Mouse (Mus musculus): ENCODE data around the gene Epha7.

Epha7 gene

DNA sequence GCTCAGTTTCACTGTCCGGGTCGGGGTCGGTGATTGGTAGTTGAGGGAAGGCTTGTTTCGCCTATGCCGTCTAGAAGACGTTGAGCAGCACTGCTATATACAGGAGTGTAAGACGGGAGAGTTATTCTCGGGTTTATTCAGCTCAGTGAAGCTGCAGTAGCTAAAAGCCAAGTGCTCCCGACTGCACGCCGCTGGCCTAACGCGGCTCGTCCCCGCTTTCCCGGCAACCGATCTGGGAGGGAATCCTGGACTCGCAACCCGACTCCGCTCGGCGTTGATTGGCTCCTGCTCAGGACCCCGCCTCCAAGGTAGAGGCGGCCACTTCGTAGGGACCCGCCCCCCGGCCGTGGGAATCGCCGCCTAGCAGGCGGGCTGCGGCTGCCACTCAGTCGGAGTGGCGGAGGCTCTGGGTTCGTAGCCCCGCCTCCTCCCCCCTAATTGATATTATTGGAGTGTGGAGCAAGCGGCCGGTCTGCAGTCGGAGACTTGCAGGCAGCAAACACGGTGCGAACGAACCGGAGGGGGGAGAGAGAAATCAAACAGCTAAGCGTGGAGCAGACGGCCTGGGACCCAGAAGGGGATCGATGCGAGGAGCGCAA lies at the start of gene Epha7:
Epha7 (plus strand) TSS at position 441 of the 599 bp plus-strand sequence.
- no peak for TF ChIP-seq CTCF (conservative IDR thresholded peaks at IDR 0.05; ENCODE audit: low read length)
- no peak for TF ChIP-seq POU5F1 (IDR thresholded peaks at IDR 0.05; ENCODE audit: borderline replicate concordance, low read length)
- no peak for TF ChIP-seq NANOG (IDR thresholded peaks at IDR 0.05; ENCODE audit: borderline replicate concordance, low read length)
- H3K4me1 ChIP-seq (replicated peaks; ENCODE audit: low read depth, low read length): peaks cover 19% of the 10 kb centered on the region
- no peaks in the 10 kb centered on the region for H3K36me3 ChIP-seq (ENCODE audit: insufficient read depth, low read length)
- peaks cover 28% of the 10 kb centered on the region for H3K27me3 ChIP-seq (ENCODE audit: insufficient read depth, low read length)
- H3K9me3 ChIP-seq (ENCODE audit: low read length): no peaks in the 10 kb centered on the region
- peak within 1 kb of the TSS; percentile 85 for H3K4me3 ChIP-seq (replicated peaks; ENCODE audit: low read length)

DNA sequence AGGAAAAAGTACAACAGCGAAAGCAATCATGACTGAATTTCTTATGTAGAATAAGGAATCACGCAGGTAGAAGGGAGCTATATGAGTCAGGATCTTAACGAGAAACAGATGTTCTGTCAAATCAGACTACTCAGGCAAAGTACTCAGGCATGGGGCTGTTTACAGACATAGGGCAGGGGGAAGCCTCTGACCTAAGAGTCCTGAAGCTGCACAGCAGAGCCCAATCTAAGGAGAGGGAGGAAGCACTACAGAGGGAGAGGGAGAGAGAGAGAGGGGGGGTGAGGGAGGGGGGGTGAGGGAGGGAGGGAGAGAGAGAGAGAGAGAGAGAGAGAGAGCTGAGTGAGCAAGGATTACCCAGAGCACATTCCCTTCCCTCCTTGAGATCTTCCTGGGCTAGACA lies 29.0 kb upstream of the Epha7 start:
- Histone ChIP-seq H3K4me3 (replicated peaks; ENCODE audit: low read length) (no peak overlapping the region), H3K27me3 (ENCODE audit: insufficient read depth, low read length) (0 out of 2 replicates have a peak, but pooled peaks cover 2% of the 10 kb centered on the region), H3K9me3 (ENCODE audit: low read length) (no peaks in the 10 kb centered on the region; the same call in 1 of the 2 replicates), H3K4me1 (replicated peaks; ENCODE audit: low read depth, low read length) (peaks cover 15% of the 10 kb centered on the region), H3K36me3 (ENCODE audit: insufficient read depth, low read length) (no peaks in the 10 kb centered on the region)
- no peak for TF ChIP-seq NANOG (IDR thresholded peaks at IDR 0.05; ENCODE audit: borderline replicate concordance, low read length)
- TF ChIP-seq CTCF (conservative IDR thresholded peaks at IDR 0.05; ENCODE audit: low read length): no peak
- TF ChIP-seq POU5F1 (IDR thresholded peaks at IDR 0.05; ENCODE audit: borderline replicate concordance, low read length): no peak

GRCm38 (mm10) chr4:28808800-28809199 lies 4.1 kb upstream of the Epha7 start:
- Histone ChIP-seq H3K4me1 (replicated peaks; ENCODE audit: low read depth, low read length) (peaks cover 7% of the 10 kb centered on the region; the same call in 1 of the 2 replicates), H3K4me3 (replicated peaks; ENCODE audit: low read length) (no peak overlapping the region), H3K27me3 (ENCODE audit: insufficient read depth, low read length) (0 out of 2 replicates have a peak, but pooled peaks cover 2% of the 10 kb centered on the region), H3K9me3 (ENCODE audit: low read length) (no peaks in the 10 kb centered on the region), H3K36me3 (ENCODE audit: insufficient read depth, low read length) (no peaks in the 10 kb centered on the region)
- TF ChIP-seq CTCF (conservative IDR thresholded peaks at IDR 0.05; ENCODE audit: low read length) (peak; percentile 42), NANOG (IDR thresholded peaks at IDR 0.05; ENCODE audit: borderline replicate concordance, low read length) (no peak), POU5F1 (IDR thresholded peaks at IDR 0.05; ENCODE audit: borderline replicate concordance, low read length) (no peak)

DNA sequence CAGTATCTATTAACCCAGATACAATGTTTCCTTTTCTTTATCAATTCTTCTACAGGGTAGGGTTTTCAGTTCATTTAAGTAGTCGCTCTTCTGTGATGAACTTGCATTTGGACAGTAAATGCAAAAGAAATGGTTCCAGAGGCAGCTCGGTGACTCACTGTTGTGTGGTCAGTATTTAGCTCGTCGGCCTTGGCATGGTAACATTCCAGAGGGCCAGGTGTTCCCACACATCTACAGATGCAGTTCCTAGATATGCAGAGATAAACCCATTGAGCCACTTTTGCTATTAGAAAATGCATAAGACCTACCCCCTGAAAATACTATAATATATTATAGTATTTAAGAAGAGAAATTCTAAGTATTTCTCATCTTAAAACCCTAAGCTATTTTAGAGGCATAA lies 3.2 kb upstream of the Epha7 start:
- Histone ChIP-seq H3K9me3 (ENCODE audit: low read length) (no peaks in the 10 kb centered on the region), H3K4me3 (replicated peaks; ENCODE audit: low read length) (no peak overlapping the region), H3K27me3 (ENCODE audit: insufficient read depth, low read length) (peaks cover 11% of the 10 kb centered on the region), H3K36me3 (ENCODE audit: insufficient read depth, low read length) (no peaks in the 10 kb centered on the region), H3K4me1 (replicated peaks; ENCODE audit: low read depth, low read length) (peaks cover 14% of the 10 kb centered on the region)
- TF ChIP-seq POU5F1 (IDR thresholded peaks at IDR 0.05; ENCODE audit: borderline replicate concordance, low read length): no peak
- no peak for TF ChIP-seq CTCF (conservative IDR thresholded peaks at IDR 0.05; ENCODE audit: low read length)
- TF ChIP-seq NANOG (IDR thresholded peaks at IDR 0.05; ENCODE audit: borderline replicate concordance, low read length): no peak

DNA sequence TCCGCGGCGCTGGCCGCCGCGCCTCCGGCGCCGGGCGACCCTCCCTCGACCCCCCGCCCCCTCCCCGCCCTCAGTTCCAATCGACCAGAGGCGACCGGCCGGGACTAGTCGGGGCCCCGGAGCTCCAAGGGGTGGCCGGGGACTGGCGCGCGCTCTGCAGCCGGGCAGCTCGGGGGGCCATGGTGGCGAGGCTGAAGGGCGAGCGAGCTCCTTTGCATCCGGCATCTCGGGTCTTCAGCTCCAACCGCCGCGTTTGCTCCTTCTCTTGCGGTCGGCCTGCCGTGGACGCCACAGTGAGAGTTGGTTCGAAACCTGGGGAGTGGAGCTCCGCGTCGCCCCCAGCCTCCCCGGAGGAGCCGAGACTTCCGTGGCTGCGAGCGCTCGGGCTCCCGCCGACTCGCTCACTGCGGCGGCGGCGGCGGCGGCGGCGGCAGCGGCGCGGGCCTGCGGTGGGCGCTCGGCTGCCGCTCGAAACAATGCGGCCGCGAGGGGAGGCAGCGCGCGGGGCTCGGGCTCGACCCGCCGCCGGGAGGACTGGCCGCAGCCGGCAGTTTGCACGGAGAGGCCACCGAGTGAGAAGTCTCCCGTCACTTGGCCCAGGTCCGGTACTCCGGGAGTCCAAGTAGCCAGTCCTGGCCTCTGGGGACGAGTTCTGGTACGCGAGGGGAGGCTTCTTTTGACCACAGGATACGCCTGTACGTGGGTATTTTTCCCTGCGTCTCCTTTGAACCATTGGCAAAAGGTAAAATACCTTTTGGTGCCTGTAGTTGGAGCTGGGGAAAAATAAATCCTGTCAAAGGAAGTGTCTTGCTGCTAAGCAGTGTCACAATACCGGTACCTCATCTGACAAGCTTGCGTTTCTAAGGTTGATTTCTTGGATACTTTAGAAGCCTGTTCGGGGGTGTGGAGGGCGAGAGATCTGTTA lies 882 bp downstream of the Epha7 start:
- TF ChIP-seq NANOG (IDR thresholded peaks at IDR 0.05; ENCODE audit: borderline replicate concordance, low read length) (no peak), CTCF (conservative IDR thresholded peaks at IDR 0.05; ENCODE audit: low read length) (no peak), POU5F1 (IDR thresholded peaks at IDR 0.05; ENCODE audit: borderline replicate concordance, low read length) (no peak)
- Histone ChIP-seq H3K36me3 (ENCODE audit: insufficient read depth, low read length) (no peaks in the 10 kb centered on the region), H3K4me3 (replicated peaks; ENCODE audit: low read length) (peak overlapping the region; percentile 85), H3K4me1 (replicated peaks; ENCODE audit: low read depth, low read length) (peaks cover 19% of the 10 kb centered on the region), H3K27me3 (ENCODE audit: insufficient read depth, low read length) (peaks cover 28% of the 10 kb centered on the region), H3K9me3 (ENCODE audit: low read length) (no peaks in the 10 kb centered on the region)

DNA sequence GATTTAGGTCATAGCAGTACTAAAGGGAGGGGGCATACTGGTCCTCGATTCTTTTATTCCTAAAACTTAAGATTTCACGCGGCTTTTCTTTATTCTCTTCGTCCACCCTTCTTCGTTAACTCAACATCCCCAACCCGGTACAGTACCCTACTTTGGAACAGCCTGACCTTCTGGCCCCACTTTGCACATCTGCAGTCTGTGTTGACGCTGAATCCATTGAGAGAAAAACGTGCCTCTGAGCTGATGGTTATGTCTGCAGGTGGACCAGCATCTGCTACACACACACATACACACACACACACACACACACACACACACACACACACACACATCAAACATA lies 1.5 kb downstream of the Epha7 start:
- Histone ChIP-seq H3K36me3 (ENCODE audit: insufficient read depth, low read length) (no peaks in the 10 kb centered on the region), H3K9me3 (ENCODE audit: low read length) (no peaks in the 10 kb centered on the region), H3K4me3 (replicated peaks; ENCODE audit: low read length) (peak overlapping the region; percentile 85), H3K27me3 (ENCODE audit: insufficient read depth, low read length) (peaks cover 28% of the 10 kb centered on the region), H3K4me1 (replicated peaks; ENCODE audit: low read depth, low read length) (peaks cover 19% of the 10 kb centered on the region)
- TF ChIP-seq CTCF (conservative IDR thresholded peaks at IDR 0.05; ENCODE audit: low read length) (no peak), NANOG (IDR thresholded peaks at IDR 0.05; ENCODE audit: borderline replicate concordance, low read length) (no peak), POU5F1 (IDR thresholded peaks at IDR 0.05; ENCODE audit: borderline replicate concordance, low read length) (no peak)

DNA sequence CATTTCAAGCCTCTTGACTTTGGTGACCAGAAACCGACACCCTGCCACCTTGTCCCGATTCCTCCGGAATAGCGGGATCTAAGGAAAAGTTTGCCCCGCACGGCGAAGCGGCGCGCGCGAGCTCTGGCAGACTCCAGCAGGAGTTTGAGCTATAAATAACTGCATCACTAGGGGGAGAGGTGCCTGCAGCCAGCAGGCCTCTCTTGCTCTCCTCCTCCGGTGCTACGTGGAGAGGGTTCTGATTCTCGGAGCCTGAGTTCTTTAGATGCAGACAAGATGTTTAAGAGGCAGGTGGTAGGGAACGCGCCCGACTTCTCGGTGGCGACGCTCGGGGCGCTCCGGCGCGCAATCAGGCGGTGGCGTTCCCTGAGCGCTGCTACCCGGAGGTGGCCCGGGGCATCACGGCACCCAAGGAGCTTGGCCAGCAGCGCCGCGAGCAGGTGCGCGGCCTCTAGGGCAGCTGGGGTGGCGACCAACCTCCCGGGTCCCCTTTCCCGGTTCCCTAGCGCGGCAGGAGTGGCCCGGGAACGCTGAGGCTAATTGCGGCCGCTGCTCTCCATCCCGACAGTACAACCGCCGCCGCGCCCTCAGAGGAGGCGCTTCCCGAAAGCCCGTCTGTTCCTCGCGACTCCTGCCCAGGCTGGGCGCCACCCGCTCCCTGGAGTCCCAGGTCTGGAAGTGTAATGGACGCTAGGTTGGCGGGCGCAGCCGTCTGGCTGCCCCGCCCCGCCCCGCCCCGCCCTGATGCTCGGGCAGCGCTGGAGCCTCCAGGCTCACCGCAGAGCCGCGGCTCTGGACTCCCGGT lies 2.1 kb downstream of the Epha7 start:
- Histone ChIP-seq H3K9me3 (ENCODE audit: low read length) (no peaks in the 10 kb centered on the region), H3K27me3 (ENCODE audit: insufficient read depth, low read length) (peaks cover 28% of the 10 kb centered on the region), H3K4me3 (replicated peaks; ENCODE audit: low read length) (peak overlapping the region; percentile 85), H3K4me1 (replicated peaks; ENCODE audit: low read depth, low read length) (peaks cover 19% of the 10 kb centered on the region), H3K36me3 (ENCODE audit: insufficient read depth, low read length) (no peaks in the 10 kb centered on the region)
- TF ChIP-seq POU5F1 (IDR thresholded peaks at IDR 0.05; ENCODE audit: borderline replicate concordance, low read length) (no peak), NANOG (IDR thresholded peaks at IDR 0.05; ENCODE audit: borderline replicate concordance, low read length) (no peak), CTCF (conservative IDR thresholded peaks at IDR 0.05; ENCODE audit: low read length) (no peak)

DNA sequence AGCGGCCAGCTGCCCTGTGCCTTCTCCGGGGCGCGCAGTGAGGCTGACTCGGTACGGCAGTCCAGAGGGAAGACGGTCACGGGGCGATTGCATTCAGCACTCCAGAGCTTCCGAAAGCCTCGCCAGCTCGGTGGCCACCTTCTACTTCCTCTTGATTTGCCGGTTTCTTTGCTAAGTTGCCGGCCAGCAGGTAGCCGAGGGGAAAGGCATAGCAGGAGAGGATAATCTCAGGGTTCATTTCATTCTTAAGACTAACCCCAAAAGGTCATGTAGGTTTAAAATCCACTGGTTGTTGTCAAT lies 2.6 kb downstream of the Epha7 start:
- Histone ChIP-seq H3K4me3 (replicated peaks; ENCODE audit: low read length) (peak overlapping the region; percentile 85), H3K4me1 (replicated peaks; ENCODE audit: low read depth, low read length) (peaks cover 19% of the 10 kb centered on the region), H3K36me3 (ENCODE audit: insufficient read depth, low read length) (no peaks in the 10 kb centered on the region), H3K27me3 (ENCODE audit: insufficient read depth, low read length) (peaks cover 28% of the 10 kb centered on the region), H3K9me3 (ENCODE audit: low read length) (no peaks in the 10 kb centered on the region)
- TF ChIP-seq NANOG (IDR thresholded peaks at IDR 0.05; ENCODE audit: borderline replicate concordance, low read length) (no peak), CTCF (conservative IDR thresholded peaks at IDR 0.05; ENCODE audit: low read length) (no peak), POU5F1 (IDR thresholded peaks at IDR 0.05; ENCODE audit: borderline replicate concordance, low read length) (no peak)
